Mouse (Mus musculus): ENCODE measurements around the gene Cops3.

Cops3 gene

GRCm38 (mm10) chr11:59811211-59811610 is 28.4 kb downstream of the Cops3 start:
- peak; percentile 72 for DNase-seq (ENCODE audit: low read depth, low spot score)

- DNase-seq (ENCODE audit: low read depth, low spot score): no peak
These were observed 29.0 kb downstream of the Cops3 start for GRCm38 (mm10) chr11:59810480-59811158.

DNA sequence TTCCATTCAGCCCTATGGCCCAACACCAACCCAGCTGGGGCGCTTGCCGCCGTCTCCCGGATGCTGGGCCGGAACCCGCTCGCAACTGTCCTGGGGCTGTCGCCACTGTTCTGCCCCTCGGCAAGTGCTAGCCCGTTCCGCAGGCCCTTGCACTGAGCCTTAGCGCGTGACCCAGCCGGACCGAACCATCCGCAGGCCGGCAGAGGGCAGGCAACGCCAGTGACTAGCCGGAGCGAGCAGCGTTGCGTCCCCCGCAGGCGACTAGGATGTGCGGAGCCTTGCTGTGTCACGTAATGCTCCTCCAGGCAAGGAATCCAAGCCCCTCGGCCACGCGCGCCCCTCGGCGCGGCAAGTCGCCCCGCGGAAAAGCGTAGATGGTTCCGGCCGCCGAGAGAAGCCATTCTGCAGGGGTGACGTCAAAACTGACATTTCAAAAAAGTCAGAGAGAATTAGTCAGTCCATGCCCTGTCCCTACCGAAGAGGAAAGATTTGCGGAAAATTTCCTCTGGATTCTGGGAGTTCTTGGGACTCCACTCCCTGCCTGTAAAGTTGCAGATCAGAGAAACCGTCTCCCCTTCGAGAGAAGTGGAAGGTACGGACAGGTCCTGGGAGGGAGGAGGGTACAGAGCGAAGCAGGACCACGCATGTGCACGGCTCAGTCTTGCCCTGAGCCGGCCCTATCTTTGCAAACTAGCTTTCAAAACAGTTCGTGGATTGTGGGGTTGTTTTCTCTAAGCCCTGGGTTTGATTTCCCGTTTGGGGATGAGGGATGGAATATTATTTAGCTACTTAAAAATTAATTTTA is 29.8 kb downstream of the Cops3 start, which contains the start of gene Flcn:
TSS of gene Flcn (minus strand) at position 347 of the 805 bp plus-strand sequence.
- DNase-seq (ENCODE audit: low read depth, low spot score): peak; percentile 88

DNA sequence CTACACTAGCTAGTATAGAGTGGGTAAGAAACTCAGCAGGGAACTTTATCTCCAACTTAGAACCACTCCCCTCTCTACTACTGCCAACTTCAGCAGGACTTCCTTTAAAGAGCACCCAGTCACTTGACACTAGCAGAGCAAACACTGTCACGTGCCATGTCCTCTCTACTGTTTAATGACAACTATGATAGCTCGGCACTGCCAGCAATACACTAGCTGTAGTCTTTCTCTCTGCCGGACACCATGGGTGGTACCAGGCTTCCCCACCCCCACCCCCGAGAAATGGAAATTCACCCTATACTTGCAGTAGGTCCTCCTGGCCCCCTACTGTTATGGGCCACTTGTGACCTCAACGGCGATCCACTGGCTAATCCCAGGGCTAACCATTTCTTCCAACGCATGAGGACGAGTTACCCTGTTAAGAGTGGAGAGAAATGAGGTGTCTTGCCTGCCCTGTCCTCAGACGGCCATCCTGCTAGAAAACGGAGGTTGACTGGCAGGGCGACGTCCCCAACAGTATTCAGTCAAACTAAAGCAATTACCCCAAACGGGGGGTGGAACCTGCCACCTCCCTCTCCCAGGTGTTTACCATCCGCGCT is 30.5 kb downstream of the Cops3 start:
- DNase-seq (ENCODE audit: low read depth, low spot score): peak; percentile 72

DNA sequence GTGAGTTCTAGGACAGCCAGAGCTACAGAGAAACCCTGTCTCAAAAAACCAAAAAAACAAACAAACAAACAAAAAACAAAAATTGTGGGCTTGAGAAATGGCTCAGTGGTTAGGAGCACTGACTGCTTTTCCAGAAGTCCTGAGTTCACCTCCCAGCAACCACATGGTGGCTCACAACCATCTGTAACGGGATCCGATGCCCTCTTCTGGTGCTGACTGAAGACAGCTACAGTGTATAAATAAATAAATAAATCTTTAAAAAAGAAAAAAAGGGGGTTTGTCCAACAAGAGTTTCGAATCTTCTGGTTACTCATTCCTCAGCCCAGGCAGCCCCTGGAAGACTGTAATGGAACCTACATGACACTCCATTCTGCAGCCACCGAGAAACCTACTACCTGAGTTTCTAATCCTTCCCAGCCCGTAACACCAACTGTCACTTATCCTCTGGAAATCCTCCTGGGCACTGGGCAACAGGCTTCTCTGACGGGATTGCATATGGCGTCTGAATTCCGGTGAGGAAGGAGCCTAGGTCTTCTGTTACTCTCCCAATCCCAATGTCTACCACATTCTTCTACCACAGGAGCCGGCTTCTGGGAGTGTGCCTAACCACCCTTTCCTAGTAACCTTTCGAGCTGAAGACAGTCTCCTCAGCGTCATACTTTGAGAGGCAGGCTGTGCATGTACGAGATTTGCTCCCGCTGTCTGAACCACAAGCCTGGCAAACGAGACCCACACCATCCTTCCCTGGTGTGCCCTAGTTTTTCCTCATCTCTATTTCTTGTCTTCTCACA is 31.3 kb downstream of the Cops3 start:
- DNase-seq (ENCODE audit: low read depth, low spot score): peak; percentile 65

DNA sequence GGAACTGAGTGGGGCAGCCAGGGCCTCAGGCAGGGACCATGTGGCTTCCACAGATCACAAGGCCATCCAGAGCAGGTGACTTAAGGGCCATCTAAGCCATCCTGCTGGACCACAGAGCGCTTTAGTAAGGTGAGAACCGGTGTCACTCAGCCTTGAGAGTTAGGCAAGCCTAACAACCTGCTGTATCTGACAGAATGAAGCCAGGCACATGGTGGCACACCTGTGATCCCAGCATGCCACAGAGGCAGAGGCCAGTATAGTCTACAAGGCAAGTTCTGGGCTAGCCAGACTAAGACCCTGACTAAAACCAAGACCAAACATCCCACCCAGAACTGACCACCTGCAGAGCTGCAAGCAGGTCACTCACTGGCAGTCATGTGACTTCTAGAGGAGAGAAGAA is 34.0 kb downstream of the Cops3 start:
- no peak for DNase-seq (ENCODE audit: low read depth, low spot score)

DNA sequence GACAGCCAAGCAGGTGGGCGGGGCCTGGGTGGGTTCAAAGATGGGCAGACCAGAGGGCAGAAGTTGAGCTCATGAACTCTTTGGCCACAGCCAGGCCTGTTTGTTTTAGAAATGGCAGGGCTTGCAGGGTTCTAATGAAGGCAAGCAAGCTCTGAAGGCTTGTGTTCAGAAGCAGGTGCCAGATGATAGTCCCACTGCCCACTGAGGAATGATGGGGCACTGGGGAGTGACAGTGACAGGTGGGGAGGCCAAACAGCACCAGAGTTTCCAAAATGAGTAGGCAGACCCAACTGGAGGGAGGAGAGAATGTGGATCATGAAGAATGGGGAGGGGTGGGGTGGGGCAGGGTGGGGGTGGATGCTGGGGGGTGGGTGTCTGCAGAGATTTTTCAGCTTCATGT is 34.4 kb downstream of the Cops3 start:
- no peak for DNase-seq (ENCODE audit: low read depth, low spot score)

DNA sequence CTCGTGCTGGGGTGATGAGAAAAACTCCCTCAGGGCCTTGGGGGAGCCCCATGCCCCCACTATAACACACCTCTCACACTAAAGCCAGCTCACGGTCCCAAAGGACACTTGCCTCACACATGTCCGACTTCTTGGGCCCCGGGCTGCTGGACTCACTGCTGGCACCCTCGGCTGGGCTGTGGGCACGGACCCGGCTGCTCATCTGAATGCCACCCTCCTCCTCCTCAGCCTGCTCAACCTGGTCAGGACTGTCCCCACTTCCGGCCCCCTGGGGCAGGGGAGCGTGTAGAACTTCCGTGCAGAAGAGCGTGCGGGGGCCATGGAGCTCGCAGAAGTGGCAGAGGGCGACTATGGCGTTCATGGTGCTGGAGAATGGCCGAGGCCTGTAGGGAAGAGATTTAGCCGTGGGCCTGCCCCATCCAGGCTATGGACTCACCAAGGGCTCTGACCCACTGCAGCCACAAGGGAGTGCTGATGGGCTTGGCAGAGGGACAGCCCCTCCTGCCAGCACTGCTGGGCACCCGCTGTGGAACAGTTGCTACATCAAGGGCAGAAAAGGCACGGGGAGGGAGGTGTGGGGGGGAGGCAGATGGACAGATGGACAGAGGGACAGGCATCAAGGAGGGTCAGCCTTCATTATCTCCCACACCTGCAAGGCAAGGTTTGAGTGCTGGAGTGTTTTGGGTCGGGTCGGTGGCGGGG is 35.1 kb downstream of the Cops3 start:
- no peak for DNase-seq (ENCODE audit: low read depth, low spot score)

DNA sequence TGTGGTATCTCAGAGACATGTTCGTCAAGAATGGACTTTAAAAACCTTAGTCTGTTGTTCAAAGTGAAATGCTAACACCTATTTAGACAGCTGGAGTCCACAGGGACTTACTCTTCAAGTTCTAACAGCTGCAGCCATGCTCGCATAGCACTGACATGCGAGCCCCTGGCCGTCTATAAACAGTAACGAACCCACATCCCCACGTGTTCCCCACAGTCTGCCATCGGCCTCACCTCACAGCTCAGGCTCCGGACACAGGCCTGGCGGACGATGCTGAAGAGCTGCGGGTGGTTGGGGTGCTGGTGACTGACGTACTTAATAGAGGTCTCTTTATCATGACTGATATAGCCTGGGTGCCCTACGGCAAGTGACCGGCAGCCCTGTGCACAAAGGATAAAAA is 36.1 kb downstream of the Cops3 start:
- no peak for DNase-seq (ENCODE audit: low read depth, low spot score)

GRCm38 (mm10) chr11:59801881-59802280 is 37.8 kb downstream of the Cops3 start:
- no peak for DNase-seq (ENCODE audit: low read depth, low spot score)

- DNase-seq (ENCODE audit: low read depth, low spot score): no peak
These were observed 39.2 kb downstream of the Cops3 start for GRCm38 (mm10) chr11:59800412-59800811.

GRCm38 (mm10) chr11:59793390-59793789 is 46.2 kb downstream of the Cops3 start:
- DNase-seq (ENCODE audit: low read depth, low spot score): no peak

GRCm38 (mm10) chr11:59789311-59789710 is 50.3 kb downstream of the Cops3 start:
- no peak for DNase-seq (ENCODE audit: low read depth, low spot score)

GRCm38 (mm10) chr11:59787199-59787781 is 52.3 kb downstream of the Cops3 start, which contains the start of gene Pld6:
Gene Pld6 (minus strand): TSS chr11:59787645.
- DNase-seq (ENCODE audit: low read depth, low spot score): no peak

DNA sequence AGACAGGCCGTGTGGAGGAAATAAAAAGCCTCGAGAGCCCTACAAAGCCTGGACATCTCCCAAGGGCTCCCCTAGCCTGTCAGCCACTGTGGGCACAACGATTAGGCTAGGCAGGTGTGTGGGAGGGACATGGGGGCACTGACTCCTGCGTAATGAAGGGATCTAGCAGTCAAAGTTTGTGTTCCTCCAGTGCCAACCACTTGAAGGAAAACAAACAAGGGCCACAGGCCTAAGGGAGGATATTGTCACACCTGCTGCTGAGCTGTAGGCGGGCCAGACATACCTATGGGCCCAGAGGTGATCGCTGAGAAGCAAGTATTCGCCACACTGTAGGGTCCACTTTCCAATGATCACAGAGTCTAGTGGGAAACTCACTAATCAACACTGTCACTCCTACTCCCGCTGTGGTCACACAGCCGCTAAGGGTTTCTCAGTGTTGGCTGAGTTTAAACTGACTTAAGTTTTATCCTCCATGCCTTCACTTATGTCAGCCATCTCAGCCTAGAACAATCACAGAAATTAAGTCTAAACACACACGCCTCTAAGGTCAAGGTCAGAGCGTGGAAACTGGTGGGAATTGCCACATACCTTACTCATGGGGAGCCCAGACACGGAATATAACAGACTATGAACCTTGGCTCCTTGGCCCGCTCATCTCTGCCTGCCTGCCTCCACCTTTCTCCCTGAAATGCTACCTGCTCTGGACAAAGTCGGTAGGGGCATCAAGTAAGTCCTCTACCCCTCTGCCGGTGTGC is 53.0 kb downstream of the Cops3 start:
- no peak for DNase-seq (ENCODE audit: low read depth, low spot score)

GRCm38 (mm10) chr11:59783591-59783990 is 56.0 kb downstream of the Cops3 start:
- no peak for DNase-seq (ENCODE audit: low read depth, low spot score)

DNA sequence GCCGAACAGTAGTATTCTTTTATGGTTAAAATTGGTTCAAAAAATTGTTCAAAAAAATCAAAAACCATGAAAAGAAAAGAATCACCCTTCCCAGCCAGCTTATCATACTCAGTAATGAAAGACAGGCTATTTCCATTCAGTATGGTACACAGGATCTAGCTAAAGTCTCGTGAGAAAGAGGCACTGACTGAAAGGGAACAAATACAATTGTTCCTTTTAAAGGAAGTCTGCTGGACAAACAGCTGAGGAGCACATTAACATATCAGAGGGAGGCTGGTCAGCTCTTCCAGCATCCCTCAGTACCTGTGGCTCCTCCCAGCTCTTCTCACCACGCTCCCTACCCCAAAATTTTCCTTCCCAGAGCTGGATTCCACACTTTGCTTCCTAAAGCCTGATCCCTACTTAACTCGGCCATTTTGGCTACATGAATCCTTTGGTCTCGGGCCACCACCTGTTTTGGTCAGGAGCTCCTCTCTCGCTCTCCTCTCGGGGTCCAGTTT is 57.5 kb downstream of the Cops3 start:
- DNase-seq (ENCODE audit: low read depth, low spot score): no peak

- no peak for DNase-seq (ENCODE audit: low read depth, low spot score)
These were observed 59.4 kb downstream of the Cops3 start for GRCm38 (mm10) chr11:59780241-59780640.

- DNase-seq (ENCODE audit: low read depth, low spot score): no peak
These were observed 60.2 kb downstream of the Cops3 start for GRCm38 (mm10) chr11:59779406-59779805.

- DNase-seq (ENCODE audit: low read depth, low spot score): no peak
These were observed 60.8 kb downstream of the Cops3 start for GRCm38 (mm10) chr11:59778874-59779223.

Data from 3T3-L1 (cell line).